Mouse (Mus musculus): ENCODE data around the gene Sf3a1. TPM values are rescaled to one million over a fixed set of nuclear protein-coding genes. Genes with fewer than 3 reads are reported as not detected.
A peak's percentile ranks its signal among the peaks of the same experiment; 100 is the strongest.
"Not testable (repeated sequence)": the region's sequence is repeated elsewhere in the genome, so short reads cannot be mapped to it uniquely, and the experiment has no call there.

Gene Sf3a1
- 10 to 100 TPM; 43.6 to 60.1 TPM for total RNA-seq (2021)
- long read RNA-seq, experiment 1, full-length matches to known transcripts, result 3 of 7 reads
- long read RNA-seq, experiment 1, partial matches to known transcripts, result 4 of 7 reads
- long read RNA-seq, experiment 1, other reads (novel, unspliced or antisense), result 0 of 7 reads
- long read RNA-seq, experiment 2, full-length matches to known transcripts, result 9 of 12 reads
- long read RNA-seq, experiment 2, partial matches to known transcripts, result 3 of 12 reads
- long read RNA-seq, experiment 2, other reads (novel, unspliced or antisense), result 0 of 12 reads

DNA sequence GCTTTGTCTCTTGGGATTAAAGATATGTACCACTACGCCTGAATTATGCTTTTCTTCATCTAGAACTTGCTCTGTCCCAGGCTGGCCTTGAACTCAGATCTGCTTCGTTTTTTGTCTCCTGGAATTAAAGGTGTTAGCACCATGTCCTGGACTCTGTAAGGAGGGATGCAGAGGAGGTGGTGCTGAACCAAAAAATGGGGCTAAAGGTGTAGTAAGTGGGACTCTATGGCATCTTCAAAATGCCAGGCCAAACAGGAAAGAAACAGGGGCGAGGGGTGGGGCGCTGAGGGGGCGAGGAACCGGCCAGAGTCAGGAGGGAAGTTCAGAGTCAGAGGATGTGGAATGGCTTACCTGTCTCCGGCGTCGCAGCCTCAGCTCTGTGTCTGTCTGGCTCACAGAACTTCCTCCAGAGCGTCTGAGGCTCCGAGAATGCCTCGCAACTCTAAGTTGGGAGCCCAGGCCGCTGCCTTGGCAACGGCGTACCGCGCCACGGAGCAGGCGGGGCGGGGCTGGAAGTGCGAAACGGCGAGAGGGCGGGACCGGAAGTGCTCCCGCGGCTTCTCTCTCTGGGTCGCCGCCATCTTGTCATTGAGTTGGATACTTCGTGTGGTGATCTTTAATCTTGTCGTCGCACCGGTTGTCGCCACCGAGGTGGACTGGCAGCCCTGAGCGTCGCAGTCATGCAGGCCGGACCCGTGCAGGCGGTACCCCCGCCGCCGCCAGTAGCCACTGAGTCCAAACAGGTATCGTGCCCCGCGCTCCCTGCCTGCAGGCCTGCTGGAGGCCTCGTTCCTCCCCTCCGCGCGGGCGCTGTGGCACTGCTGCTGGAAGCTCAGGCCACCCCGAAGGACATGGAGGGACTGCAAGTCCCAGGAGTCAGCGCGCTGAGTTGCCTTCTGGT, at the start of gene Sf3a1, which contains the start of gene Ccdc157:
Gene Sf3a1, plus strand, starts transcription at position 543 of the 901 bp plus-strand sequence.
Gene Ccdc157, minus strand, starts transcription at position 486 of the 901 bp plus-strand sequence.
- DNase-seq, result peak; percentile 96 to 98

DNA sequence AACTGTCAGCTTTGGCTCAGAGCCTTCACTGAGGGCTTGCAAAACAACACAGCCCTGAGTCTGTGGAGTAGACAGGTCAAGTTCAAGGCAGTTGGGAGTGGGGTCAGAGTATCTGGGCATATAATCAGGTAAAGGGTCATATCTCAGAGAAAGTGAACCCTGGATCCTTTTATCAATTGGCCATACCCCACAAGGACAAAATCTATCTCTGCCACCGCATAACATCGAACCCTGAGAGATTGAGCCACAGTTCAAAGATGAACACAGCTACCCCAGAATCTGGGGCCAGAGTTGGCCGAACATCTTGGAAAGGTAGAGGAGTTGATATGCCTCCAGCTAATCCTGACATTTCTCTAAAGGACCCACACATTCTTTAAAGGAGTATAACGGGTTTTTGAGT, 48.1 kb upstream of the Sf3a1 start:
- no peak for DNase-seq

DNA sequence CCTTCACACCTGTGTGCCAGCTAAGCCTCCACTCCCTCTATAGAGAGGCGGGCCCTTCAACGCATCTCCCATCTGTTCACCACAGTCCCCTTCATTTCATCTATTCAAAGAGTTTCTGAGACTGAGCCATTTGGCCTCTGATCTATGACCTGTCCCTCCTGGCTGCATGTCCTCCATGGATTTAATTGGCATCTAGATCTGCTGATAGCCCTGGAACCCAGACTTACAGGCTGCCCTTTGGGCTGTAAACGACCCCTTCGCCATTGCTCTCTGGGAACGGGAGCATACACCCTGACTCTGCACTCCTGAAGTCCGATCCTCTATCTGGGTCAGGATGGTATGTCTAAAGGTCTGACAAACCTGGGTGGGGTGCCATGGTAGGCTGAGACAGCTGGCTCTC, 47.3 kb upstream of the Sf3a1 start:
- no peak for DNase-seq

DNA sequence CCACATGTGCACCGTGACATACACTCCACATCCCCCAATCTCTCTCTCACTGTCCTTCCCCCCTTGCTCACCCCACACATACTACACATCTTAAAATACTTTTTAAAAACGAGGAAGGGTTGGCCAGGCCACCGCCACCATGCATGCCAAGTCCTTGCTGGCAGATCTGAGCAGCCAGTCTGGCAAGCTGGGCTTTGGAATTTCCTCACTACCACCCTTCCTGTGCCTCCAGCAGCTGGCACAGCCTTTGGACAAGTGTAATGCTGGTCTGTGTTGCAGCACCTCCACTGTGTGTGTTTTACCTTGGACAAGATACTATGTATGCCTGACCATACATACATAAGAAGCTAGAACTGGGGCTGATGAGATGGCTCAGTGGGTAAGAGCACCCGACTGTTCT, 46.7 kb upstream of the Sf3a1 start:
- peak in 1 of 2 experiments; percentile 18 for DNase-seq

- DNase-seq, result no peak
These were observed 46.2 kb upstream of the Sf3a1 start for GRCm38 (mm10) chr11:4113970-4114369.

DNA sequence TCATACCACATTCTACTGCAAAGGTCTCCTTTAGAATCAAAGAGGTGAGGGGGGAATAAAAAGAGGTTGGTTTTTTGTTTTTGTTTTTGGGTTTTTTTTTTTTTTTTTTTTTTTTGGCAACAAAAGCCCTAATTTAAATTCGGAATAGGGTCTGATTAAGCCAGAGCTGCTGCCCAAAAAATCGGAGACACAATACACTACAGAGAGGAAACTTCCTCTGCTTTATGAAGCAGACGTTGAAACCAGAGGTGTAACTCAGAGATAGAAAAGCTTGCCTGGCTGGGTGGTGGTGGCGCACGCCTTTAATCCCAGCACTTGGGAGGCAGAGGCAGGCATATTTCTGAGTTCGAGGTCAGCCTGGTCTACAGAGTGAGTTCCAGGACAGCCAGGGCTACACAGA, 45.6 kb upstream of the Sf3a1 start:
- DNase-seq, result not testable (repeated sequence)

DNA sequence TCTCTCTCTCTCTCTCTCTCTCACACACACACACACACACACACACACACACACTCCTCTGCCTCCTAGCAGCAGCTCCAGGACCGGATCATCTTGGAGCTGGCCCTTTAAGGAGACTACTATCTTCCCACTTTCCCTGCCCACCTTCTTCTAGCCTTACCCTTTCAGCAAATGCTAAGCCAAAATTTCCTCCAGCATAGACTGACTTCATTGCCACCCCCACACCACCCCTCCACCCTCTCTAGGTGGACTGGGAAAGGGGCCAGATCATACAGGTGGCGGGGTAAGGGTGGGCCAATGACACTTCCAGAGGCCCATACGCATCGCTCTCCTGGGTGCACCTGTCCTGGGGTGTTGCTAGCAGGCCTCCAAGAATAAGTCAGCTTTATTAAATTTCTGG, 44.7 kb upstream of the Sf3a1 start:
- DNase-seq, result no peak

- DNase-seq, result no peak
These were observed 43.5 kb upstream of the Sf3a1 start for GRCm38 (mm10) chr11:4116458-4117141.

- DNase-seq, result no peak
These were observed 42.6 kb upstream of the Sf3a1 start for GRCm38 (mm10) chr11:4117372-4118071.

- DNase-seq, result peak; percentile 61 to 77
These were observed 41.8 kb upstream of the Sf3a1 start for GRCm38 (mm10) chr11:4118081-4118921.

DNA sequence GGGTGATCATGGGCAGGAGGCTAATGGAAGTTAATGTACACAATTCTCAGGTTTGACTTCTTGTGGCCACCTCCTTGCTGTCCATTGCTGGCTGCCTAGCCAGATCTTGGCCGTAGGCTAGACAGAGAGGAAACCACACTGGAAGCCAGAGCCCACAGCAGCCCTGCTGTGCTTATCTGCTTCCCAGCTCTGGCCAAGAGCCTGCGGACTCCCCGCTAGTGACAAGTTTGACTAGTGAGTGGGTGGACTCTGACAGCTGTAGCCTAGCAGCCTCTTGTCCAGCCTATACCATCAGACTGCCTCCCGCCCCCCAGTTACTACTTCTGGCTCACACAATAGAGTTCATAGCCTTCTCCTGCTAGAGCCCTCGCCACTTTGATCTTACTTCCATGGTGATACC, 40.5 kb upstream of the Sf3a1 start:
- no peak for DNase-seq

DNA sequence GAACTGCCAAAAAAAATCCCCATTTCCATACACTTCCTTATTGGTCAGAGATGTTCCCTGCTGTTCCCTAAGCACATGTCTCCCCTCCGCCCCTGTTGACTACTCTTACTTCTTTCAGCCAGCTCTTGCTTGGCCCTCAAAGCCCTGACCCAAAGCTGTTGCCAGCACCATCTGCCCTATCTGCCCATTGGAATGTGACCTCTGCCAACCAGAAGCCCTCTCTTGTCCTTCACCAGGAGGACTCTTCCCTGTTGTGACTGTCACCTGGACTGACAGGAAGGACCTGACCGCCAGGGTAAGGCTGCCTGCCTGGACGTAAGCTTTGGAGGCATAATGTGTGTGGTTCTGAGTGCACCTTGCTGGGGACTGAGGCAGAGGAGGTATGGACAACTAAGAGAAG, 38.5 kb upstream of the Sf3a1 start:
- no peak for DNase-seq

GRCm38 (mm10) chr11:4122226-4122625, 37.9 kb upstream of the Sf3a1 start:
- DNase-seq, result no peak

DNA sequence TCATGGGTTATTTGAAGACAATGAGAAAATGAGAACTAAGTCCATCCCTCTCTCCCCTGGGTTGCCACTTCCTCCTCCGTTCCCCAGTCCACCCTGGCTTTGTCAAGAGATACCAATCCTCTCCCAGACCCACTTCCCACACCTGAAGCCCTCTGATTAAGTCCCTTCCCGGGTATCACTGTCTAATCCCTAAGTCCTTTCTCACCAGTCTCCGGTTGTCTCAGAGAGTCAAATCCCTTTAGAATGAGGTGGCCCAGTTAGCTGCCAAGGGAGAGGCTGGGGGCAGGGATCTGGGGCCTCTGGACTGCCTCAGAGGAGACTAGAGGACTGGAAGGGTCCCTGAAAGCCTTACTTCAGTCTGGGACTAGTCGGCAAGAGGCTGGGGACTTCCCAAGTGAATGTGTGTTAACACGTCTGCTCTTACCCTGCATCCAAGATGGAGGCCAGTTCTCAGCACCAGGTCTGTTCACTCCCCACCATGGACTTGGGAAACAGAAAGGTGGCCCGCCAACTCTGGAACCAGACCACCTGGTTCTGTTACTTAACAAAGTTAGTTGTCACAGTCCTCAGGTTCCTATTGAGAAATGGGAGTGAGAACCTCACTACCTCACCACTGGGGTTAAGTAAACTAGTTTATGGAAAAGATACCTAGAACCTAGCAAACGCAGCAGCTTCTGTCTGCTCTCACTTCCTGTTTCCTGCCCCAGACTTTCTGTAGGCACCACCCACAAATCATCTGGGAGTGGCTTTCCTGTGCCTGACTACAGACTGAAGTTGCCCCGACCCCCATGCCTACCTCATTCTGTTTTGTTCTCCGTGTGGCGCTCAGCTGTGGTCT, 37.2 kb upstream of the Sf3a1 start, which contains the start of gene Sec14l2:
Gene Sec14l2, minus strand, starts transcription at position 674 of the 838 bp plus-strand sequence.
- no peak for DNase-seq

DNA sequence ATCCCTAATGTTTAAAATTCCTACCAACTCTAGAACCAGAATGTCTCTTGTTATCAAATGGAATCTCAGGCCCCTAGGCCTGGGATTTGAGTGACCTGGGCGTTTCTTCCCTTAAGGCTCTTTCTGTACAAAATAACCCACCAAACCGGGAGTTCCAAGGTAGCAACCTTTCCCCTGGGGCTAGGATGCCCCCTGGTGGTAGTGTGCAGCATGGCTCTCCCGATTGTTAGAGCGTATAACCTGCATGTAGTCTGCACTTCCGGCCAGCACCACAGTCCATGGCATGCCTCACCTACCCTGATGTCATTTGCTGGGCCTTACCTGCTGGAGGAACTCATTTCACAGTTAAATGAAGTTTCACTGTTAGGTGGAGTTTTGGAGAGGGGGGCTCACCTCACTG, 36.2 kb upstream of the Sf3a1 start:
- DNase-seq, result peak; percentile 45 to 65

DNA sequence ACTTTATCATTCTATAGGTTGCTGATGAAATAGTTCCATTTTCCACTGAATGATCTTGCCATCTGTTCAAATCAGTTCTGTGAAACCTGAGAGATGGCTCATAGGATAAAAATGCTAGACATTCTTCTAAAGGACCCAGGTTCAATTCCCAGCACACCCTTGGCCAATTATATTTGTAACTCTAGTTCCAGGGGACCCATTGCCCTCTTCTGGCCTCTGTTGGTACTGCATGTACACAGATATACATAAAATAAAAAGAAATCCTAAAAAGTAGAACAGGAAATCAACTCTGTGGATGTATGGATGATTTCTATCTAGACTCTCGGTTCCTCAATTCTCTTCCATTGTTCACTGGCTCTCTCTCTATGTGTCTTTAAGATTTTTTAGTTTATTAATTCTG, 33.1 kb upstream of the Sf3a1 start:
- DNase-seq, result no peak

- DNase-seq, result not testable (repeated sequence)
These were observed 31.7 kb upstream of the Sf3a1 start for GRCm38 (mm10) chr11:4128461-4128860.

DNA sequence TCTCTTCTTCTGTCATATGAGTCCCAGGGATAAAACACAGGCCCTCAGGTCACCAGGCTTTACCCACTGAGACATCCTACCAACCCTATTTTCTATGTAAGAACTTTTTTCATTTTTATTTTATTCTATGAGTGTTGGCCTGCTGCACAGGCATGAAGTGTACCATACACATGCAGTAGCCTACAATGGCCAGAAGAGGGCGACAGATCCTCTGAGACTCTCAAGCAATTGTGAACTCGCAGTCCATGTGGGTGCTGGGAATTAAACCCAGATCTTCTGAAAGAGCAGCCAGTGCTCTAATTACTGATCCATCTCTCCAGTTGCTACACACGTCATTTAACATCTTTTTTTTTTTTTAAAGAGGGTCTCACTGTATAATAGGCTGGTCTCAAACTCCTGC, 26.7 kb upstream of the Sf3a1 start:
- DNase-seq, result peak in 1 of 2 experiments; percentile 15

DNA sequence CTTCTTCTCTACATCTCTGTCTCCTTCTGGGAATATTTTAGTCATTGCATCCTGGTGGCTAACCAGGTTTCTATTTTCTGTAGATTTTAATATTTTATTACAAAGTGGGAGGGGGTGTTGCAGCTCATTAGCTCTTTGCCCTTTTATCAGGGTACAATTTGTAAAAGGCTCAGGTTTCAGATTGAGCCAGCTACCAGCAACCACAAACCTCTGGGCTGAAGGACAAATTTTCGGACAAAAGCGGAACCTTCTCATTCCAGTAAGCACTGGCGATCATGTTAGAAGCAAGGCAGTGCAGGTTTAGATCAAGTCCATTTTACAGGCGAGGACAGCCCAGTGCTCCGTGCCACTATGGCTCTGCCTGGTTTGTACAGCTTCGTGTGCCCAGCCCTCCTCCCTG, 25.8 kb upstream of the Sf3a1 start:
- no peak for DNase-seq

All from adrenal gland, postnatal 36 days (tissue).